Mouse (Mus musculus): ENCODE data around the gene Kcnt1.

Gene Kcnt1

GRCm38 (mm10) chr2:25878516-25878915, 15.0 kb downstream of the Kcnt1 start:
- no peak for DNase-seq (ENCODE audit: low spot score)

GRCm38 (mm10) chr2:25879061-25879460, 15.5 kb downstream of the Kcnt1 start:
- no peak for DNase-seq (ENCODE audit: low spot score)

- DNase-seq (ENCODE audit: low spot score): no peak
These were observed 18.7 kb downstream of the Kcnt1 start for GRCm38 (mm10) chr2:25882276-25882675.

GRCm38 (mm10) chr2:25884756-25885155, 21.2 kb downstream of the Kcnt1 start:
- no peak for DNase-seq (ENCODE audit: low spot score)

- no peak for DNase-seq (ENCODE audit: low spot score)
These were observed 23.7 kb downstream of the Kcnt1 start for GRCm38 (mm10) chr2:25887226-25887625.

- no peak for DNase-seq (ENCODE audit: low spot score)
These were observed 24.6 kb downstream of the Kcnt1 start for GRCm38 (mm10) chr2:25888144-25888543.

GRCm38 (mm10) chr2:25892440-25892839, 28.9 kb downstream of the Kcnt1 start:
- no peak for DNase-seq (ENCODE audit: low spot score)

- DNase-seq (ENCODE audit: low spot score): no peak
These were observed 35.4 kb downstream of the Kcnt1 start for GRCm38 (mm10) chr2:25898970-25899369.

- no peak for DNase-seq (ENCODE audit: low spot score)
These were observed 46.3 kb downstream of the Kcnt1 start for GRCm38 (mm10) chr2:25909872-25910271.

GRCm38 (mm10) chr2:25913247-25913646, 49.7 kb downstream of the Kcnt1 start:
- peak; percentile 39 for DNase-seq (ENCODE audit: low spot score)

GRCm38 (mm10) chr2:25914201-25914600, 50.7 kb downstream of the Kcnt1 start:
- DNase-seq (ENCODE audit: low spot score): no peak

GRCm38 (mm10) chr2:25914821-25915220, 51.3 kb downstream of the Kcnt1 start:
- DNase-seq (ENCODE audit: low spot score): no peak

GRCm38 (mm10) chr2:25918408-25918807, 54.9 kb downstream of the Kcnt1 start:
- no peak for DNase-seq (ENCODE audit: low spot score)

GRCm38 (mm10) chr2:25919972-25920371, 56.4 kb downstream of the Kcnt1 start:
- DNase-seq (ENCODE audit: low spot score): no peak

GRCm38 (mm10) chr2:25923799-25924198, 60.3 kb downstream of the Kcnt1 start:
- DNase-seq (ENCODE audit: low spot score): no peak

- DNase-seq (ENCODE audit: low spot score): no peak
These were observed 61.4 kb downstream of the Kcnt1 start for GRCm38 (mm10) chr2:25924934-25925333.

- DNase-seq (ENCODE audit: low spot score): no peak
These were observed 64.3 kb downstream of the Kcnt1 start for GRCm38 (mm10) chr2:25927821-25928220.

- DNase-seq (ENCODE audit: low spot score): peak; percentile 32
These were observed 67.8 kb downstream of the Kcnt1 start for GRCm38 (mm10) chr2:25931249-25931859.

GRCm38 (mm10) chr2:25940503-25940902, 77.0 kb downstream of the Kcnt1 start:
- no peak for DNase-seq (ENCODE audit: low spot score)

GRCm38 (mm10) chr2:25943822-25944221, 80.3 kb downstream of the Kcnt1 start:
- no peak for DNase-seq (ENCODE audit: low spot score)

- DNase-seq (ENCODE audit: low spot score): no peak
These were observed 84.4 kb downstream of the Kcnt1 start for GRCm38 (mm10) chr2:25947950-25948349.

GRCm38 (mm10) chr2:25949291-25949690, 85.8 kb downstream of the Kcnt1 start:
- no peak for DNase-seq (ENCODE audit: low spot score)
